Mouse (Mus musculus): ENCODE data around the gene Smad1.

Gene Smad1

GRCm38 (mm10) chr8:79382857-79383262 is 16.5 kb downstream of the Smad1 start:
- DNase-seq (ENCODE audit: low spot score) = no peak

GRCm38 (mm10) chr8:79381771-79382170 is 17.5 kb downstream of the Smad1 start:
- no peak for DNase-seq (ENCODE audit: low spot score)

DNA sequence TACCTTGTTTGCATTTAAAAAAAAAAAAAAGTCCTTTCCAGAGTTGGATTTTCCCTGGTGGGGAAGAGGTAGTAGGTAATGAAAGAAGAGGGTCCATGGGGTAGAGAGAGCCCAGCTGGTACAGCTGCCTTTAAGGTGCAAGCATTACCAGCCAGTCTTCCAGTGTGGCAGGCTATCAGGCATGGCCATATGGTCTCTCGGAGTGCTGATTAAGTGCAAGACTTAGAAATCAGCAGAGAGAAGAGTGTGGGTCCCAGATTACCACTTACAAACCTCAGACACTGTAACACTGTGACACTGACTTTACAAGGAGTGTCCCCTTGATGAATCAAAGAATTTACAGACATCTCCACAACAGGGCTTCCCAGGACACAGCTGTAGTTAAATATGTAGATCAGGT is 18.9 kb downstream of the Smad1 start:
- DNase-seq (ENCODE audit: low spot score) = no peak

GRCm38 (mm10) chr8:79379971-79380370 is 19.3 kb downstream of the Smad1 start:
- DNase-seq (ENCODE audit: low spot score) = no peak

DNA sequence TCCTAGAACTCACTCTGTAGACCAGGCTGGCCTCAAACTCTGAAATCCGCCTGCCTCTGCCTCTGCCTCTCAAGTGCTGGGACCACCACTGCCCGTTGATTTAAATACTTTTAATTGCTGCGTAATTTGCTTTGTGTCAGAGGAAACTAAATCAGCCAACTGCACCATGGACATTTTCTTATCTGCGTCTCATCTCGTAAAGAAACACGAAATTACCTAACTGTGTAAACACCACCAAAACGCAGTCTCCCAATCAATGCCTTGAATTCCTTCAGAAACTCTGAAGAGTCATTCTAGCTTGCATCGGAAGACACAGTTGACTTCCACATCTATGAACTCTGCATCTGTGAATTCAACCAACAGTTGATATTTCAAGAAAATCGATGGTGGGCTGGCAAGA is 22.7 kb downstream of the Smad1 start:
- DNase-seq (ENCODE audit: low spot score) = no peak

DNA sequence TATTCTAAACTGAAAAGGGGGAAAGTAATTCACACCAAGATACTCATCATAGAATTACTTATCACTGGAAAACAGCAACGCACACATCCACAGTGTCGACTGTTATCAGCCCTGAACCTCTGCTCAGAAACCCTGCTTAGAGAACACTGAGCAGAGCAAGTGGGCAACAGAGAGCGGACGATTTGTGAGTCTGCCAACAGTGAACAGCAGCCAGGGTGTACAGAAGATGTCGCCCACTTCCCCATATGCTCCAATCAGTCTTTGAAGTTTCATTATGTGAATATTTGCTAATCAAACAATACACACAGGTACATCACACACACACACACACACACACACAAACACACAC is 23.6 kb downstream of the Smad1 start:
- no peak for DNase-seq (ENCODE audit: low spot score)

GRCm38 (mm10) chr8:79375074-79375774 is 24.1 kb downstream of the Smad1 start:
- no peak for DNase-seq (ENCODE audit: low spot score)

GRCm38 (mm10) chr8:79374410-79374809 is 24.9 kb downstream of the Smad1 start:
- no peak for DNase-seq (ENCODE audit: low spot score)

GRCm38 (mm10) chr8:79373563-79373962 is 25.8 kb downstream of the Smad1 start:
- DNase-seq (ENCODE audit: low spot score) = no peak

- DNase-seq (ENCODE audit: low spot score) = no peak
These were observed 26.4 kb downstream of the Smad1 start for GRCm38 (mm10) chr8:79372960-79373359.

DNA sequence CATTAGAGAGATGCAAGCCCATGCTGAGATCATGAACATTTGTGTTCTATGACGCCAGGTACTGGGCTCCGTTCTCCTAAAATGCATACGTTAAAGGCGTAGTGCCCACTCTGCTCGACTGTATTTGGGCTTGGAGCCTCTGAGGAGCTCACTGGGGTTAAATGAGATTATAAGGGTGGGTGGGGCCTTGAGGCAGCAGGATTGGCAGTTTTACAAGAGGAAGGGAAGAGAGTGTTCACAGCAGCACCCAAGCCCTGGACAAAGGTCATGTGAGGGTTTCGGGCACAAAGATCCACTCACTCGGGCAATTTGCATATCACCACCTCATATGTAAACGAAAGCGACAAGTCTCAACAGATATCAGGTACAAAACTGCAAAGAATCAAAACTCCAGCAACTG is 26.8 kb downstream of the Smad1 start:
- no peak for DNase-seq (ENCODE audit: low spot score)

GRCm38 (mm10) chr8:79372084-79372483 is 27.2 kb downstream of the Smad1 start:
- DNase-seq (ENCODE audit: low spot score) = no peak

GRCm38 (mm10) chr8:79370646-79371290 is 28.6 kb downstream of the Smad1 start:
- no peak for DNase-seq (ENCODE audit: low spot score)

DNA sequence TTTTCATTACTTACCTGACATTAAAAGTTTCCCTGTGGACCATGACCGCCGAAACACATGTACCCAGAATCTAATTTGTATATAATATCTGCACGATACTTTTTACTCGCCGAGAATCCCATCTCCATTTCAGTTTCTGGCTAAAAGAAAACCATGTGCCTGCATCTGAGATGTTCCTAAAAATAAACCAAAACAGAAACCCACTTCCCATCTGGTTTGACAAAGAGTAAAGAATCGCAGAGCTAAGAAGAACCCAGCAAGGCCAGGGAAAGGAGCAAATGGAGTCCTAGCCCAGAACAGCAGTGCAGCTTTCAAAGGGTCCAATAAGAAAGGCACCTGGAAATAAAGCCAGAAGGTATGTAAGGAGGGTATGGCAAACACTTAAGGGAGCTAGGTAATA is 30.2 kb downstream of the Smad1 start:
- DNase-seq (ENCODE audit: low spot score) = no peak

GRCm38 (mm10) chr8:79367959-79368358 is 31.4 kb downstream of the Smad1 start:
- DNase-seq (ENCODE audit: low spot score) = no peak

DNA sequence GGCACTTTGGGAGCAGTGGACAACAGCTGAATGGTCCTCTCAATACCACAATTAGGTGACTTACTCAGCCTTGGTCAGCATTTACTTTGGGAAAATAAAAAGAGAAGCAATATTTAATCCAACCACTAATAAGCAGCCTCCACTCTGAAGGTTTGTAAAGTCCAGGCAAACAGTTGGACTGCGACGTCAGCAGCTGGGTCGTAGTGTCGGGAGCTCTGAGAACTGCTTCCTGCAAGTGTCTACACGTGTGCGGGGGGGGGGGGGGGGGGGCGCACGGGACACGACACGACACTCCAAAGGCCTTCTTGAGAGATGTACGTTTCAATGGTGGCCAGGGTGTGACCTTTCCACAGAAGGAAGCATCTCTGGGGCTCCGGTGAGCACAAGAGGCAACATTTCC is 32.0 kb downstream of the Smad1 start:
- DNase-seq (ENCODE audit: low spot score) = no peak

GRCm38 (mm10) chr8:79366227-79366626 is 33.1 kb downstream of the Smad1 start:
- DNase-seq (ENCODE audit: low spot score) = no peak

- DNase-seq (ENCODE audit: low spot score) = no peak
These were observed 33.6 kb downstream of the Smad1 start for GRCm38 (mm10) chr8:79365707-79366106.

DNA sequence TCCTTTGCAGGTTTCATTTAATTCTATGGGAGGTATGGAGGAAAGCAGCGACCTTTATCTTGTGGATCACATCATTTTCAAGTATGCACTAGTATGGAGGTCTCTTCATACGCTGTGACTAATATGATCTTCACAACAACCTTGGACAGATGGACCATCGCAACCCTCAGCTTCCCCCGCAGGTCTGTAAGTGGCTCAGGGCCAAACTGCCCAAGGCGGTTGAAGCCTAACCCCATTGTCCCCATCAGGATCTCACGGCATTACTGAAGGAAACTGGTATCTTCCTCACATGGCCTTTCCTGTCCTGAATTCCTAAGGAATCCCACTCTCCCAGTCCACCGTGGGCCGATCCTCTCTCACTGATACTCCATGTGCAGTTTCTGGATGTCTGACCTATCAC is 34.5 kb downstream of the Smad1 start:
- no peak for DNase-seq (ENCODE audit: low spot score)

DNA sequence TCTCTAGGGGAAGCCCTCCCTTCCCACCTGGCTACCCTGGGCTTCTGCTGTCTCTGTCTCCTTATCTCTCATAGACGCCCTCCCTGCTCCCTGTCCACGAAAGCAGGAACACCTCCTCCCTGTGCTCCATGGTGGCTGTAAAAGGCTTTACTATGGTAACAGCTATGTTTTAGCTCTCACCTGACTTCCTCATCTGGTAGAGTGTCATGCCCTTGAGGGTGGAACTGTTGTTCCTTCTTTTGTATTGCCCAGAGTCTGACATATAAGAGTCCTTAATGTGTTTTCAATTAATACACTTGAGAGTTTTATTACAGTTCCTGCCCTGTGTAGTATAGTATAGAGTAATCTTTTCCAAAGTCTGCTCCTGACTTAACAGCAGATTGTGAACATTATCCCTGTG is 36.9 kb downstream of the Smad1 start:
- DNase-seq (ENCODE audit: low spot score) = no peak

- DNase-seq (ENCODE audit: low spot score) = no peak
These were observed 38.4 kb downstream of the Smad1 start for GRCm38 (mm10) chr8:79360774-79361527.

GRCm38 (mm10) chr8:79360302-79360701 is 39.0 kb downstream of the Smad1 start:
- DNase-seq (ENCODE audit: low spot score) = no peak

GRCm38 (mm10) chr8:79355721-79356434 is 43.4 kb downstream of the Smad1 start:
- no peak for DNase-seq (ENCODE audit: low spot score)
